Mouse (Mus musculus) neural tube, embryonic 12.5 days (tissue): Measurements from ENCODE around the gene Fam166a. TPM values are rescaled to one million over a fixed set of nuclear protein-coding genes. Genes with fewer than 3 reads are reported as not detected.

Experiments
- ATAC-seq: fragments of 200-750 bp; cut with Nextera tagmentation; 2 replicates; pipeline ENCODE4 v1.8.0; 2017; ENCODE audit warnings: low read depth, mild to moderate bottlenecking, moderate TSS enrichment, moderate library complexity; ENCODE audit not compliant: low FRiP score
- H3K27ac ChIP-seq: fragments of 300-500 bp; sonication (generic); 2 replicates; pipeline ENCODE4 v1.5.1; 2016
- H3K27me3 ChIP-seq: fragments of 300-500 bp; sonication (generic); replicated peaks from 2 replicates; pipeline ENCODE4 v1.6.1; 2016; ENCODE audit warnings: mild to moderate bottlenecking
- H3K36me3 ChIP-seq: fragments of 300-500 bp; sonication (generic); 2 replicates; pipeline ENCODE4 v1.6.1; 2016; ENCODE audit warnings: mild to moderate bottlenecking
- H3K4me1 ChIP-seq: fragments of 300-500 bp; sonication (generic); 2 replicates; pipeline ENCODE4 v1.6.1; 2016
- H3K4me2 ChIP-seq: fragments of 300-500 bp; sonication (generic); replicated peaks from 2 replicates; pipeline ENCODE4 v1.6.1; 2016; ENCODE audit warnings: mild to moderate bottlenecking
- H3K4me3 ChIP-seq: fragments of 300-500 bp; sonication (generic); 2 replicates; pipeline ENCODE4 v1.5.1; 2016
- H3K9ac ChIP-seq: fragments of 300-500 bp; sonication (generic); 2 replicates; pipeline ENCODE4 v1.6.1; 2016; ENCODE audit warnings: mild to moderate bottlenecking
- H3K9me3 ChIP-seq: fragments of 300-500 bp; sonication (generic); 2 replicates; pipeline ENCODE4 v1.6.1; 2016; ENCODE audit warnings: mild to moderate bottlenecking
- WGBS: fragments of 180-500 bp; shearing (Covaris S2); methylation state at CpG from one replicate; pipeline ENCODE4 v1.1.7; 2016; 5-methylcytosine and 5-hydroxymethylcytosine counted together
- polyA plus RNA-seq: library from polyadenylated mRNA; unstranded; fragments of >200 nt; fragmentation: Nextera tagmentation; extraction: Ambion mirVana; gene quantifications from 2 replicates; pipeline ENCODE4 v1.2.1, GENCODE M21; 2016

Gene Fam166a
- polyA plus RNA-seq, 1 experiment from 2014 or later: not detected

DNA sequence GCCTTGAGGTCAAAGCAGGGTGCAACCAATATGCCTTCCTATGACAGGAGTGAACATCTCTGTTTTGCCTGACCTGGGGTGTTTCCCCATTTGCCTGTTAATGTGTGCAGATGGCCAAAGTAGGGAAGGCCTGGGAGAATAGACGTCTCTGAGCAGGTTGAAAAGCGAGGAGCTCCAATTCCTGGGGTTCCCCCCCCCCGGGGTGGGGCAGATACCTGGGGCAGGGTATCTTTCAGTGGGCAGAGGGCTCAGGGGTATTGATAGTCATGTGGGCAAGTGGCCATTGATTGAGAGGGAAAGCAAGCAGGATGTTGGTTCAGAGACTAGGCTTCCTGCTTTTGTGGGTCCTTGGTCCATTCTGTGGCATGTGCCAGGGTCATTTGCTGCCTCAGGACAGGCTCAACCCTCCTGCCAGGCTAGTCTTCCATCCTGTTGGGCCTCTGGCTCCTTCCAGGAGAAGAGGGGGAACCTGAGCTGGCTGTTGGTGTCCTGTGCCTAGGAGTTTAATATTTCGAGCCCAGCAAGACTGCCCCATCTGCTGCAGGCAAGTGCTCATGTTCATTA lies 49.3 kb downstream of the Fam166a start:
- WGBS: 80% methylated on average over 4 of the region's 4 CpGs
- H3K4me3 ChIP-seq: no peak overlapping the region
- peak overlapping the region; percentile 45 for H3K4me2 ChIP-seq
- peaks cover 59% of the 10 kb centered on the region for H3K4me1 ChIP-seq
- no peak overlapping the region for H3K27ac ChIP-seq
- H3K36me3 ChIP-seq: peaks cover 25% of the 10 kb centered on the region
- H3K9me3 ChIP-seq: no peaks in the 10 kb centered on the region
- ATAC-seq: no peak
- H3K27me3 ChIP-seq: peaks cover 13% of the 10 kb centered on the region
- H3K9ac ChIP-seq: no peak overlapping the region

Other genes starting within 250 kb of the Fam166a start
- gene Mrpl41, start 243.6 kb upstream of the Fam166a start, polyA plus RNA-seq: 150 and 168 TPM in 2 replicates
- 3.3 and 5.2 TPM in 2 replicates for gene Pnpla7, start 242.7 kb upstream of the Fam166a start, polyA plus RNA-seq
- gene Nsmf, start 164.4 kb upstream of the Fam166a start, polyA plus RNA-seq: 114 and 120 TPM in 2 replicates
- not detected in 2 replicates for gene Entpd8, start 138.4 kb upstream of the Fam166a start, polyA plus RNA-seq
- not detected in 2 replicates for gene Noxa1, start 123.6 kb upstream of the Fam166a start, polyA plus RNA-seq
- 96.8 and 97.4 TPM in 2 replicates for gene Nrarp, start 38.0 kb upstream of the Fam166a start, polyA plus RNA-seq
- 1.5 and 1.8 TPM in 2 replicates for gene Tor4a, start 21.9 kb upstream of the Fam166a start, polyA plus RNA-seq
- gene Nelfb, start 7.3 kb upstream of the Fam166a start, polyA plus RNA-seq: 104 and 106 TPM in 2 replicates
- gene Stpg3, start 4.1 kb upstream of the Fam166a start, polyA plus RNA-seq: not detected in 2 replicates
- 424 and 437 TPM in 2 replicates for gene Tubb4b, start 6.0 kb downstream of the Fam166a start, polyA plus RNA-seq
- not detected in 2 replicates for gene Slc34a3, start 15.6 kb downstream of the Fam166a start, polyA plus RNA-seq
- gene Rnf224, start 18.0 kb downstream of the Fam166a start, polyA plus RNA-seq: not detected in 2 replicates
- 46.1 and 47.5 TPM in 2 replicates for gene Rnf208, start 23.5 kb downstream of the Fam166a start, polyA plus RNA-seq
- 0.30 TPM in 1 of 2 replicates, not detected in the other for gene Cysrt1, start 23.7 kb downstream of the Fam166a start, polyA plus RNA-seq
- 5.2 and 6.4 TPM in 2 replicates for gene AL732309.1, start 28.1 kb downstream of the Fam166a start, polyA plus RNA-seq
- 20.3 and 22.4 TPM in 2 replicates for gene Tmem203, start 36.7 kb downstream of the Fam166a start, polyA plus RNA-seq
- 14.4 and 15.2 TPM in 2 replicates for gene Tprn, start 43.9 kb downstream of the Fam166a start, polyA plus RNA-seq
- 201 and 204 TPM in 2 replicates for gene Ssna1, start 53.7 kb downstream of the Fam166a start, polyA plus RNA-seq
- gene Anapc2, start 53.7 kb downstream of the Fam166a start, polyA plus RNA-seq: 142 and 144 TPM in 2 replicates
- not detected in 2 replicates for gene Tmem210, start 69.4 kb downstream of the Fam166a start, polyA plus RNA-seq
- not detected in 2 replicates for gene Lrrc26, start 71.2 kb downstream of the Fam166a start, polyA plus RNA-seq
- gene Grin1, start 100.4 kb downstream of the Fam166a start, polyA plus RNA-seq: 8.1 and 11.3 TPM in 2 replicates
- 70.3 and 71.7 TPM in 2 replicates for gene Man1b1, start 113.6 kb downstream of the Fam166a start, polyA plus RNA-seq
- 21.2 and 24.5 TPM in 2 replicates for gene Dpp7, start 137.6 kb downstream of the Fam166a start, polyA plus RNA-seq
- 5.6 and 7.2 TPM in 2 replicates for gene Uap1l1, start 146.9 kb downstream of the Fam166a start, polyA plus RNA-seq
- gene Sapcd2, start 153.6 kb downstream of the Fam166a start, polyA plus RNA-seq: 38.1 and 39.5 TPM in 2 replicates
- gene Entpd2, start 177.1 kb downstream of the Fam166a start, polyA plus RNA-seq: 0.75 and 1.5 TPM in 2 replicates
- 241 and 266 TPM in 2 replicates for gene Npdc1, start 180.6 kb downstream of the Fam166a start, polyA plus RNA-seq
- gene Fut7, start 204.5 kb downstream of the Fam166a start, polyA plus RNA-seq: 0.09 and 0.29 TPM in 2 replicates
- gene Abca2, start 210.0 kb downstream of the Fam166a start, polyA plus RNA-seq: 10.0 and 10.2 TPM in 2 replicates
- gene Clic3, start 238.1 kb downstream of the Fam166a start, polyA plus RNA-seq: 1.7 and 2.3 TPM in 2 replicates
- gene Paxx, start 242.3 kb downstream of the Fam166a start, polyA plus RNA-seq: 49.5 and 52.5 TPM in 2 replicates